Mouse (Mus musculus) midbrain, embryonic 10.5 days (tissue): ENCODE measurements around the gene Chka. TPM values are rescaled to one million over a fixed set of nuclear protein-coding genes. Genes with fewer than 3 reads are reported as not detected.

Experiments
- DNase-seq: peaks from one replicate; pipeline ENCODE4 v3.0.0-alpha.2; 2017; ENCODE audit warnings: low spot score
- H3K27ac ChIP-seq: fragments of 300-500 bp; sonication (generic); replicated peaks from 2 replicates; pipeline ENCODE4 v1.5.1; 2016; ENCODE audit warnings: mild to moderate bottlenecking
- H3K27me3 ChIP-seq: fragments of 300-500 bp; sonication (generic); 2 replicates; pipeline ENCODE4 v1.6.1; 2016; ENCODE audit warnings: low read depth, mild to moderate bottlenecking; ENCODE audit not compliant: poor library complexity, severe bottlenecking
- H3K36me3 ChIP-seq: fragments of 300-500 bp; sonication (generic); 2 replicates; pipeline ENCODE4 v1.6.1; 2016; ENCODE audit warnings: mild to moderate bottlenecking, moderate library complexity
- H3K4me1 ChIP-seq: fragments of 300-500 bp; sonication (generic); 2 replicates; pipeline ENCODE4 v1.6.1; 2016
- H3K4me3 ChIP-seq: fragments of 300-500 bp; sonication (generic); 2 replicates; pipeline ENCODE4 v1.5.1; 2016; ENCODE audit warnings: mild to moderate bottlenecking, moderate library complexity
- H3K9me3 ChIP-seq: fragments of 300-500 bp; sonication (generic); replicated peaks from 2 replicates; pipeline ENCODE4 v1.6.1; 2016; ENCODE audit warnings: mild to moderate bottlenecking
- WGBS: fragments of 180-500 bp; shearing (Covaris S2); methylation state at CpG from one replicate; pipeline ENCODE4 v1.1.7; 2016; 5-methylcytosine and 5-hydroxymethylcytosine counted together
- polyA plus RNA-seq: library from polyadenylated mRNA; unstranded; fragments of >200 nt; fragmentation: Nextera tagmentation; extraction: Ambion mirVana; gene quantifications from 2 replicates; pipeline ENCODE4 v1.2.1, GENCODE M21; 2016

The Chka gene
- polyA plus RNA-seq, 1 experiment from 2014 or later, result 59.1 TPM

GRCm38 (mm10) chr19:3899618-3900017 lies 48.0 kb downstream of the Chka start:
- Histone ChIP-seq H3K27me3 (peaks cover 11% of the 10 kb centered on the region), H3K4me1 (peaks cover 37% of the 10 kb centered on the region), H3K9me3 (no peaks in the 10 kb centered on the region), H3K27ac (no peak overlapping the region), H3K4me3 (no peak overlapping the region), H3K36me3 (peaks cover 44% of the 10 kb centered on the region)
- 97% methylated on average over 4 of the region's 4 CpGs for WGBS
- DNase-seq, result no peak

GRCm38 (mm10) chr19:3902966-3903365 lies 51.4 kb downstream of the Chka start:
- 80% methylated on average over 12 of the region's 12 CpGs for WGBS
- H3K27ac ChIP-seq, result 0 out of 2 replicates have a peak overlapping the region, but pooled peaks have one; percentile 5
- H3K4me3 ChIP-seq, result no peak overlapping the region
- H3K4me1 ChIP-seq, result peaks cover 46% of the 10 kb centered on the region
- peaks cover 26% of the 10 kb centered on the region for H3K27me3 ChIP-seq
- H3K9me3 ChIP-seq, result no peaks in the 10 kb centered on the region
- no peak for DNase-seq
- H3K36me3 ChIP-seq, result peaks cover 18% of the 10 kb centered on the region

GRCm38 (mm10) chr19:3903648-3904362 lies 52.2 kb downstream of the Chka start:
- no peak for DNase-seq
- peaks cover 46% of the 10 kb centered on the region for H3K4me1 ChIP-seq
- peaks cover 26% of the 10 kb centered on the region for H3K36me3 ChIP-seq
- peak overlapping the region; percentile 9; the same call in 1 of the 2 replicates for H3K27ac ChIP-seq
- H3K27me3 ChIP-seq, result peaks cover 26% of the 10 kb centered on the region
- 59% methylated on average over 25 of the region's 25 CpGs for WGBS
- no peaks in the 10 kb centered on the region for H3K9me3 ChIP-seq
- H3K4me3 ChIP-seq, result no peak overlapping the region

- 68% methylated on average over 10 of the region's 10 CpGs for WGBS
- peaks cover 26% of the 10 kb centered on the region for H3K27me3 ChIP-seq
- DNase-seq, result no peak
- peaks cover 46% of the 10 kb centered on the region for H3K4me1 ChIP-seq
- peaks cover 31% of the 10 kb centered on the region for H3K36me3 ChIP-seq
- no peaks in the 10 kb centered on the region for H3K9me3 ChIP-seq
- H3K27ac ChIP-seq, result no peak overlapping the region
- no peak overlapping the region for H3K4me3 ChIP-seq
Observed at GRCm38 (mm10) chr19:3904363-3904675, 52.7 kb downstream of the Chka start.

DNA sequence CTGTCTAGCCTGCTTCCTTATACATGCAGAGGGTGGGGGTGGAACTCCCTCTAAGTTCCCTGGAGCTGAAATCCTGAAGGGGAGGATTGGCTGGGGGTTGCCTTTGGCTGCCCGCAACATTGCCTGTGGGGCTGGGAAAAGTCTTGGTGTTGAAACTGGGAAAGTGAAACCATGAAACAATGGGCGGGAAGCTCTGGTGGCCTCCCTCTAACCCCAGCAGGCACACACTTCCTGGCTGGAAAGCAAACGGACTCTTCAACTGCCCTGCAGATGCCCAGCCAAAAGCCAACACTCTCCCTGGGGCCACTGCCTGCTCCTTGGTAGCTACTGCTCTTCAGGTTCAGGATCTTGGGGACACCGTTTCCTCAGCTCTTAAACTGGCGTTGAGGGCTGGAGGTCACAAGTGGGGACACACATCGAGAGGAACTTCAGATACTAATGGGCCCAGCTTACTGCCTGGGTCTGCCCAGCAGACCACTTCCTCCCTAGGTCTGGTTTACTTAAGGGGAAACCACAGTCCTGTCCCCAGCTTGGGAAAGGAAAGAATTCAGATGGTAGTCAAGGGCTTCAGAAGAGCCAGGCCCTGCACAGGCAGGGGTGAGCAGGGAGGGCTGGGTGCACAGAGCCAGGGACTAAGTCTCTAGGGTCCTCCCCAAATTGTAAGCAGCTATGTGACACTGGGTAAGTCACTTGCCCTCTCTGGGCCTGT lies 53.8 kb downstream of the Chka start:
- 51% methylated on average over 6 of the region's 6 CpGs for WGBS
- Histone ChIP-seq H3K9me3 (no peaks in the 10 kb centered on the region), H3K27ac (peak overlapping the region; percentile 58), H3K36me3 (peaks cover 42% of the 10 kb centered on the region), H3K4me3 (peak overlapping the region; percentile 22), H3K4me1 (peaks cover 46% of the 10 kb centered on the region), H3K27me3 (peaks cover 26% of the 10 kb centered on the region)
- DNase-seq, result no peak

DNA sequence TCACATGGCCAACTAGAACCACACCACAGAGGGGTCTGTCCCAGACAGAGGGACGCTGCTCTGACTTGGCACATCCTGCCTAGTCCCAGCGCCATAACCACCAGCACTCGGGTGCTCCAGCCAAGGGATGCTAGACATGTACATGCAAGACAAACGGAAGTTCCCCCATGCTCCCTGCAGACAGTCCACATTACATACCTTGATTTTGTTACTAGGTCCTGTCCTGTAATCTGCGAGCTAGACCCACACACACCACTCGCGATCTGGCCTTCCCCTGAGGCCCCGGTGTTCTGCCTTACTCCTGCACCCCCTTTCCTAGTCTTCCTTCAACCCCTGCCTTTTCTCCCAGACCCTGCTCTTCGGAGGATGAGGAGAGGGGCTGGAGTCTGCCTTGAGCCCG lies 54.8 kb downstream of the Chka start:
- Histone ChIP-seq H3K4me3 (peak overlapping the region; percentile 60), H3K4me1 (peaks cover 47% of the 10 kb centered on the region), H3K27me3 (peaks cover 26% of the 10 kb centered on the region), H3K9me3 (no peaks in the 10 kb centered on the region), H3K27ac (peak overlapping the region; percentile 77), H3K36me3 (peaks cover 52% of the 10 kb centered on the region)
- no peak for DNase-seq
- 41% methylated on average over 10 of the region's 10 CpGs for WGBS

DNA sequence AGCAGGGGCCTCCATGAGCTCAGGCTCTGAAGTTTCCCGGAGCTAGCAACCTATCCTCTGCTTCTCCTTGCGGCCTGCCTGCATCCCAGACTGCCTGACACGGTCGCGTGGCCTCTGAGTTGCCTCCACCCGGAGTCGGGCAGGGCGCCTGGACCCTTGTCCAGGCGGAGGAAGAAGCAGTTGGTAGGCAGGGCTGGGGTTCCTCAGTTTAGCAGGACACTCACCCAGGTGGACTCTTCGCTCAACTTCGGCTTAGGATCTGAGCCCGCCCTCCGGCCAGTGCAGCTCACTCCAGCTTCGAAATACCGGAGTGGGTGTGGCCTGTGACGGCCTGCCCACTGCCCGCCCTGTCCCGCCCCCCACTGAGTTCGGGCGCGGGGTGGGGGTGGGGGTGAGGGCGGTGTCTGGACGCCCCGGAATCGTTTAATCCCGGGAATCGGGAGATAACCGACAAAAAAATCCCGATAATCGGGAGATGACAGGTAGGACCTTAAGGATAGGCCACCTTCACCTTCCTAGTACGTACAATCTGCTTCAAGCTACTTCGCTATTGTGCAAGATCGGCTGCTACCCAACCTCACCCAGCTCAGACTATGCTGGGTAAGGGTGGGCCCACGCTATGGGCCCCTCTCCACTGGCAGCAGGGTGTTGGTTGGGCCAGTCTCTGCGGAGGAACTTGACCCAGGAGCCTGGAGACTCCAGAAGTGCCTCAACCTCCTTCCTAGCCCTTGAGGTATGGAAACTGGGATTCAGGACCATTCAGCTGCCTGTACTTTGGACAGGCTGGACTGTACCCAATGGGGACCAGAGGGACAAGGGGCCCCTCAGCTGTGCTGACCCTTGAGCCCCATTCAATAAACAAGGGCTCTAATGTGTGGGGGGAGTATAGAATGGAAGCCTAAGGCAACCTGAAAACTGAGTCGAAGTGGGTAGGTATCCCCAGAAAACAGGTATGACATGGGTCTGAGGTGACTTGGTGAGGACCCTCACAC lies 55.5 kb downstream of the Chka start, which contains the start of gene Tcirg1:
Gene Tcirg1 (minus strand): TSS at position 339 of the 992 bp plus-strand sequence.
- Histone ChIP-seq H3K27ac (peak within 1 kb of the TSS; percentile 77), H3K9me3 (no peaks in the 10 kb centered on the region), H3K36me3 (peaks cover 51% of the 10 kb centered on the region), H3K4me3 (peak within 1 kb of the TSS; percentile 60), H3K4me1 (peaks cover 54% of the 10 kb centered on the region), H3K27me3 (peaks cover 26% of the 10 kb centered on the region)
- 6% methylated on average over 36 of the region's 36 CpGs for WGBS
- DNase-seq, result peak; percentile 60

- DNase-seq, result no peak
- H3K4me3 ChIP-seq, result no peak overlapping the region
- peaks cover 43% of the 10 kb centered on the region for H3K36me3 ChIP-seq
- 92% methylated on average over 8 of the region's 8 CpGs for whole genome bisulfite sequencing
- no peaks in the 10 kb centered on the region for H3K9me3 ChIP-seq
- H3K4me1 ChIP-seq, result peaks cover 54% of the 10 kb centered on the region
- no peak overlapping the region for H3K27ac ChIP-seq
- peaks cover 26% of the 10 kb centered on the region for H3K27me3 ChIP-seq
Observed at GRCm38 (mm10) chr19:3907876-3908660, 56.5 kb downstream of the Chka start.

DNA sequence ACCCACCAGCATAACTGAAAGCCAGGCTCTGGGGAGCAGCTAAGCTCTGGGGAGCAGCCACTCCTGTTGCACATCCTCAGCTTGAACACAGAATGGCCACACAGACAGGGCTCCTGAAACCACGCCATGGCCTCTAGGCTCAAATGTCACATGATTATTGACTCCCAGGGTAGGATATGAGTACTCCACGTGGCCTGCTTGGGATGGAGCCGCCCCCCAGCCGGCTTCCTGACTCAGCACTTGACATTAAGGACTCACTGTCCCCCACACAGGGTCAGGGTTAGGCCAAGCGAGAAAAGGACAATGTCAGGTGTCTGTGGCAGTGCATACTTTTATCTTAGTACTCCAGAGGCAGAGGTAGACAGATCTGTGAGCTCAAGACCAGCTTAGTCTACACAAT lies 58.6 kb downstream of the Chka start:
- DNase-seq, result no peak
- Histone ChIP-seq H3K4me3 (no peak overlapping the region), H3K9me3 (no peaks in the 10 kb centered on the region), H3K4me1 (peaks cover 45% of the 10 kb centered on the region), H3K27ac (no peak overlapping the region), H3K27me3 (peaks cover 15% of the 10 kb centered on the region; the same call in 1 of the 2 replicates), H3K36me3 (peaks cover 39% of the 10 kb centered on the region)
- WGBS, result 86% methylated on average over 5 of the region's 5 CpGs

DNA sequence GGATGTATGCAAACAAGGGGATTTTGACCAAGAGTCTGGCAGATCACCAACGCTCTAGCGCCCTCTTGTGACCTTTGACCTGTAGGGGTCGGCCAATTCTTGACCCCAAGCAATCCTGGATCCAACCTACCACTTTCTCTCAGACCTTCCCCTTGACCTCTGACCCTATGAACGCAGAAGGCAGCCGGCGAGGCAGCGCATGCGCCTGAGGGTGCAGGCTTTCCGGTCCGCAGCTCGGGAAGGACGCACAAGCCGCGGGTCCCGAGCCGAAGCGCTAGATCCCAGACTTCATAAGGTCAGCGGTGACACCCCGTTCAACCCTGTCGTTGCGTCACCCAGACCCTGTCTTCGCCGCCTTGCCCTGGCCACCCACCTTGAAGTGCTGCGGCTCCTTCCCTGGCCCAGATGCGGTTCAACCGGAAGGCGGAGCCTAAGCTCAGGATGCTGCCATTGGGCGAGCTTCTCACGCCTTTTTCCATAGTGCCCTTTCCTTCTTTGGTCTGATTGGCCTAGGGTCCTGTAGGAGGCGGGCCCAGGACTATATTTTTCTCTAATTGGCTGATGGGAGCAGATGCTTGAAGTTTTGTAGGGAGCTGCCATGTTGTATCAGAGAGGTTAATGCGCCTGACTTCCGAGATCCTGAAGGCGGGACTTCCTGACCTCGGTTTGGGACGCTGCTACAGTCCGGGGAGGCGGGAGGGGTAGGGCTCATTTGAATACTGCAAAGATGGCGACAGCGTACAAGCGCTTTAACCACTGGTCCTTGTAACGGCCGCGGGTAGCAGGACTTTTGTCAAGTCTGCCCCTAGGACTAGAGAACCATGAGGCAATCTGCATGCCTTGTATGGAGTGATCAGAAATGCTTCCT lies 61.0 kb downstream of the Chka start, which contains the start of gene Ndufs8:
Gene Ndufs8 (minus strand): TSS at position 438 of the 868 bp plus-strand sequence.
- no peaks in the 10 kb centered on the region for H3K9me3 ChIP-seq
- H3K27ac ChIP-seq, result peak within 1 kb of the TSS; percentile 91
- peak within 1 kb of the TSS; percentile 65 for H3K4me3 ChIP-seq
- DNase-seq, result peak; percentile 95
- H3K36me3 ChIP-seq, result peaks cover 39% of the 10 kb centered on the region
- WGBS, result under 1% methylated on average over 43 of the region's 43 CpGs
- no peaks in the 10 kb centered on the region for H3K27me3 ChIP-seq
- H3K4me1 ChIP-seq, result peaks cover 23% of the 10 kb centered on the region

DNA sequence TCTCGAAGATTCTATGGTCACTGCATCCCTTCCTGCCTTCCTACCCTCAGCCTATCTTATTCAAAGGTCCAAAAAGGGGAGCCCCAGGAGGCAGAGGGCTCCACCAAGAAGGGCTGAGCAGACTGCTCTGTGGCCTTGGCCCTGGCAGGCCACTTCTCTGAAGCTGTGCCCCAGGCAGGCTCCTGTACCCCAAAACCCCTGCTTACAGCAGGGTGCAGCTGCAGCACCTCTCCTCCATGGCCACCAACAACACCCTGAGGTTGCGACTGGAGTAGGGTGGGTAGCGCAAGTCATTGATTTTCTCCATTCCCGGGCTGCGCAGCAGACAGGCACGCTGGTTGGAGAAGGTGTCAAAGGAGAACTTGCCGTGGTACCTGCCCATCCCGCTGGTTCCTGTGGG lies 62.1 kb downstream of the Chka start:
- Histone ChIP-seq H3K27ac (peak overlapping the region; percentile 91), H3K4me1 (peaks cover 26% of the 10 kb centered on the region), H3K36me3 (peaks cover 29% of the 10 kb centered on the region), H3K27me3 (no peaks in the 10 kb centered on the region), H3K4me3 (peak overlapping the region; percentile 65), H3K9me3 (no peaks in the 10 kb centered on the region)
- DNase-seq, result no peak
- 85% methylated on average over 8 of the region's 8 CpGs for WGBS
